Mouse (Mus musculus) kidney, postnatal 36 days (tissue): ENCODE measurements around the gene Hoxd10.

ENCODE experiments used
- DNase-seq, 2 experiments: peaks; one replicate each; pipeline ENCODE4 v3.0.0; 2021 to 2022; ENCODE audit warnings: mixed read lengths in 2 of 2

The Hoxd10 gene

GRCm38 (mm10) chr2:74667191-74667841 lies 24.4 kb upstream of the Hoxd10 start:
- no peak for DNase-seq

- no peak for DNase-seq
Observed at GRCm38 (mm10) chr2:74667842-74668357, 23.8 kb upstream of the Hoxd10 start, which contains the start of gene Hoxd13. TSS of gene Hoxd13 (plus strand) at chr2:74668310.

DNA sequence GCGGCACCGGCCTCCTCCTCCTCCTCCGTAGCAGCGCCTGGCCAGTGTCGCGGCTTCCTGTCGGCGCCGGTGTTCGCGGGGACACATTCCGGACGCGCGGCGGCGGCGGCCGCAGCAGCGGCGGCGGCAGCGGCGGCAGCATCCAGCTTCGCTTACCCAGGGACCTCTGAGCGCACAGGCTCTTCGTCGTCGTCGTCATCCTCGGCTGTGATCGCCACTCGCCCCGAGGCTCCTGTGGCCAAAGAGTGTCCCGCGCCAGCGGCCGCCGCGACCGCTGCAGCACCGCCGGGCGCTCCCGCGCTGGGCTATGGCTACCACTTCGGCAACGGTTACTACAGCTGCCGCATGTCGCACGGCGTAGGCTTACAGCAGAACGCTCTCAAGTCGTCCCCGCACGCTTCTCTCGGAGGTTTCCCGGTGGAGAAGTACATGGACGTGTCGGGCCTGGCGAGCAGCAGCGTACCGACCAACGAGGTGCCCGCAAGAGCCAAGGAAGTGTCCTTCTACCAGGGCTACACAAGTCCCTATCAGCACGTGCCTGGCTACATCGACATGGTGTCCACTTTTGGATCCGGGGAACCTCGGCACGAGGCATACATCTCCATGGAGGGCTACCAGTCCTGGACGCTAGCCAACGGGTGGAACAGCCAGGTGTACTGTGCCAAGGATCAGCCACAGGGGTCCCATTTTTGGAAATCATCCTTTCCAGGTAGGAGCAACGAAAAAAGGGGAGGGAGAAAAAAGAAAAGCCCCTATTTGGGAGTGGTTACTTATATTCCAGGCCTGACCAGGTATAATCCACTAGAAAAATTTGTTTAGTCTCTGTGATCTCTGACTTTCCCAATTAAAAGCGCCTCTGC lies 23.1 kb upstream of the Hoxd10 start:
- no peak for DNase-seq

- no peak for DNase-seq
Observed at GRCm38 (mm10) chr2:74669230-74669578, 22.5 kb upstream of the Hoxd10 start.

- no peak for DNase-seq
Observed at GRCm38 (mm10) chr2:74669650-74670235, 22.0 kb upstream of the Hoxd10 start.

DNA sequence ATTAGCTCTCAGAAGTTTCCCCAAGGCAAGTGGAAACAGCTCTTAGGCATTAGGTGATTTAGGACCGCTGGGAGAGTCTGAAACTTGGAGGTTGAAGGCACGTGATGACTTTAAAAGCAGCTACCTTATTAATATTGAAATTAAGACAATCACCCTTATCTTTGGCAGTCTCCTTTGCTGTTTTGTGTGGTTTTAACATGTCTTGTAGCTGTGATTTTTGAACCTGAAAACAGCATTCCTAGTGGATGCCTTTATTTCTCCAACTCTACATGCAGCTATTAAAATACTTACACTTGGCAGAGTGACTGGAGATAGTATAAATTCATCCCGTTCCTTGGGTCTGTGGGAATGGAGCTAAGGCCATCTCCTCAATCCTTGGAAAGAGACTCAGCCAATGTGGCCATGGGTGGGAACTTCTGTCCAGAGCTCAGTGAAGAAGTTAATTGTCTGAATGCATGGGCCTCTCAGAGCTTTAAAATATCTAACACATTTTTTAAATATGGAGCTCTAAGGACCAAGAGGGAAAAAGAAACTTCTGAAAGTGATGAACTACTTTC lies 21.0 kb upstream of the Hoxd10 start:
- no peak for DNase-seq

GRCm38 (mm10) chr2:74671847-74672246 lies 19.9 kb upstream of the Hoxd10 start:
- DNase-seq = no peak

DNA sequence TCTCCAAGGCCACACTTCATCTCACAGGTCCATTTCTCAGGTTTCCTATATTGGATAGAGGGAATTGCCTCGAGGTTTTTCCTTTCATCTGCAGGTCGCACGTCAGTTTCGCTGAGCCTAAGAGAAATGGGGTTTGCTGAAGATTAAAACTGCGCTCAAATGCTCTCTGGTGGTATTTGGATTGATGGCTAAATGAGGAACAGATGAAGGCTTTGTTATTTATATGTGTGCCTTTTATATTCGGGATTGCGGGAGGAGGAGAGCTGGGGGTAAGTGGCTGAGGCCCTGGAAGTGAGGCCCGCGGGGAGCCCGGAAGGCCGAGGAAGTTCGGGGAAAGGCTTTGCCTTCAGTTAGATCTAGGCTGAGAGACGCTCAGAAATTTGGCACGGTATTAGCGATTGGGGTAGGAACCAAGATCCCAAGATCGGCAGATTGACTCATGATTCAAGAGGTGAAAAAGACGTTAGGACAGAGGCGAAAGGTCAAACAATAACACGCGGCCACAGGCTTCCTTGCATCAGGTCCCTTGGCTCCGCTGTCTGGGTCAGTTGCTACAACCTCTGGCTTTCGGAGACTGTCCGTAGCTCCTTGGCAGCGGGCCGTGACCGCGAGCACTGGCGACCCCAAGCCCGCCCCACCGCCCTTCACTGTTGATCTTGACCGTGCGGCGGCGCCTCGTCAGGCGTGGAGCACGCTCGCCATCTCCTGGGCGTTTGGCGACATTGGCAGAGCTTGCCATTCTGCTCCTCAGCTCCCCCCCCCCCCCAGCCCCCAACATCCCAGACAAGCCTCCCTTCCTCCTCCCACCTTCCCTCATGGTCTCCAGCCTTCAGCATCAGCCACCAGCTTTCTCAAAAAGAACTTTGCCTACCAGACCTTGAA lies 19.0 kb upstream of the Hoxd10 start:
- DNase-seq = peak in 1 of 2 experiments; percentile 81

DNA sequence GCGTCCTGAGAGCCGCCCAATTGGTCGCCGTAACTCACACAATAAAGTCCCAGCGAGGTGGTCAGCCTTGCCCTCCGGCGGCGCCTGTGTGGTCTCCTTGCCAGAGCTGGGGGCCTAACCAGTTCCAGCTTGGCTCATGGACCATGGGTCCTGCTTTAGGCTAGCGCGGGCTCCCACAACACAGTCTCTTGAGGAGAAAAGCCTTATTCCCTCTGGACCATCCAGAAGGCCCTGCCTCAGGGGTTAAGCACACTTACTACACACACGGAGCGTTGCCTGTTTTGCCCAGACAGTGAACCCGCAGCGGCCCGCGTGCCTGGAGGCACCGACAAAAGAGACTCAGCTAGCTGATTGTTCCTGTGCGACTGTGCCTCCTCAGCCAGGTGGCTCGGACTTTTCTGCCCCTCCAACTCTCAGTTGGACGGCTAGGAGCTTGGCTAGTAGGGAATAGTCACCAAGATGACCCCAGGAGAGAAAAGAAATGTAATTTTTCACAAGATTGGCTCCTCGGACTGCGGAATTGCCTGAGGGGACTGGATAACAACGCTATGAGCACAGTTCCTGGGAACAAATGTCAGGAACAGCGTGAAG lies 17.8 kb upstream of the Hoxd10 start:
- no peak for DNase-seq

DNA sequence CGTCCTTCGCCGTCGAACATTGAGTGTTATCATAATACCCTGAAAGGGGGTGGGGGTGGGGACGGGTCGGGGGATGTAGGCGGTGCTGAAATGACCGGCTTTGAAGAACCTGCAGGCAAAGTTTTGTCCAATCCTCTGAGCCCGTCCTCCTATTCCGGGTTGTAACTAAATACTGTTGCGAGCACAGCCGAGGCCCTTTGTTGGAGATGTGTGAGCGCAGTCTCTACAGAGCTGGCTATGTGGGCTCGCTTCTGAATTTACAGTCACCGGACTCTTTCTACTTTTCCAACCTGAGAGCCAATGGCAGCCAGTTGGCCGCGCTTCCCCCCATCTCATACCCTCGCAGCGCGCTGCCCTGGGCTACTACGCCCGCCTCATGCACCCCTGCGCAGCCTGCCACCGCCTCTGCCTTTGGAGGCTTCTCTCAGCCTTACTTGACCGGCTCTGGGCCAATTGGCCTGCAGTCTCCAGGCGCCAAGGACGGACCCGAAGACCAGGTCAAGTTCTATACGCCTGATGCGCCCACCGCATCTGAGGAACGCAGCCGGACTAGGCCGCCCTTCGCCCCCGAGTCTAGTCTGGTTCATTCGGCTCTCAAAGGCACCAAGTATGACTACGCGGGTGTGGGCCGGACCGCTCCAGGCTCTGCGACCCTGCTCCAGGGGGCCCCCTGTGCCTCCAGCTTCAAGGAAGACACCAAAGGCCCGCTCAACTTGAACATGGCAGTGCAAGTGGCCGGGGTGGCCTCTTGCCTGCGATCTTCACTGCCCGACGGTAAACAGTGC lies 16.7 kb upstream of the Hoxd10 start, which contains the start of gene Hoxd12:
Gene Hoxd12, plus strand, starts transcription at position 133 of the 785 bp plus-strand sequence.
- DNase-seq = no peak

DNA sequence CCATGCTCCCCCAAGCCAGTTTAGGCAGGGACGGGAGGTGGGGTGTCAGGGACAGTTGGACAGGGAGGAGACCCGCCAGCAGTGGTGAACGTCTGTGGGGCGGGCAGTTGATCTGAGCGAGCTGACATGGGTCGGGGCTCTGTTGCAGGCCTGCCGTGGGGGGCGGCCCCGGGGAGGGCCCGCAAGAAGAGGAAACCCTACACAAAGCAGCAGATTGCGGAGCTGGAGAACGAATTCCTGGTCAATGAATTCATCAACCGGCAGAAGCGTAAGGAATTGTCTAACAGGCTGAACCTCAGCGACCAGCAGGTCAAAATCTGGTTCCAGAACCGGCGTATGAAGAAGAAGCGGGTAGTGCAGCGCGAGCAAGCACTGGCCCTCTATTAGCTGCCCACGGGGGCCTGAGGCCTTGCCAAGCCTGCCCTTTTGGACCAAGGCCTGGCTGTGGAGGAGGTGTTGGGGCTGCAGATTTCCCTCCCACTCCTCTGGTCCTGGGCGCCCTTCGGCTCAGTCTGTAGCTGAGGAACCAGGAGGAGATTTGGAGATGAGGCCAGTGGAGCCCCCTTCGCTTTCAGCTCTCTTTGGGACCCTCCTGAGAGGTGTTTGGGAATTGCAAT lies 15.9 kb upstream of the Hoxd10 start:
- DNase-seq = no peak

DNA sequence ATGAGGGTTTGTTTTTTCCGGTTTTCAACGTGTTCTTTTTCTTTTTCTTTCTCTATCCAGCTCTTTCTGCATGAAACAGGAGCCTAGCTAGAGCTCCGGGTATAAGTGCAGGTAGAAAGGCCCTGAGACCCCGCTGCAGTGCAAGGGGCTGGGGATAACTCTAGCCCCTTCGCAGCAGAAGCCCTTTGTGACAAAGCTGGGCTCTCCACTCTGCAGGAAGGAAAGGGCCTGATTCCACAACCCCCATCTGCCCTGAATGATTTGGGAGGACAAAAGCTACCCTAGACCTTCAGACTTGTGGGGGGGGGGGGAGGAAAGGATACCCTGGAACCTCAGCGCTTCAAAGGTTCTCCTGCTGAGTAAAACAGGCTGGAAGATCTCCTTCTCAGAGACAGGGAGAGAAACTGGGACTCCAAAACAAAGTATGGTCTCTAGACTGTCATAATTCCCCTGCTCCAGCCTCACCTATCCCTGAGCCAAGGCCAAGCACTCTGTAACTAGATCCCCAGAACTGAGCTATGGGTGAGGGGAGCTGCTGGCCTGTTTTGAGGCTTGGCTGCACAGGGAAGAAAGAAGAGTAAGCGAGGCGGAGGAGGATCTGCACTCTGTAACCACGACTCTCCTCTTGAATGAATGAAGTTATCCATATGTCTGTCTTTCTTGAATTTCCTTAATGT lies 15.2 kb upstream of the Hoxd10 start:
- DNase-seq = no peak

DNA sequence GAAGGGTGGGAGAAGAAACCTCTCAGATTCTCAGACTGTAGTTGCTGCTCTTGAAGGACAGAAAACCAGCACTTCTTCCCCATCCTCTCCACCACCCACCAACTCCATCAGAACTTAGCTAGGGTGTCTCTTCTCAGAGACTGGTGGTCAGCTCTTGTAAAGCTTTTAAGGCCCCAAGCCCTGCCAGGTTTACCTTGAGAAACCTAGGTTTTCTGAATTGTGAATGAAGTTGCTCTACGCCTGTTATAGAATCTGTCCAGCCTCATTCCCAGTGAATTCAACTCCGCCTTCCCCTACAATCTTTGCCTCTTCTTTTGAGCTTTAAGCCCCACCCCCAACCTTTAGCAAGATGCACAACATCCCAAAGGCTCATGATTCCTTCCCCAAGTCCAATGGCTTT lies 14.6 kb upstream of the Hoxd10 start:
- no peak for DNase-seq

DNA sequence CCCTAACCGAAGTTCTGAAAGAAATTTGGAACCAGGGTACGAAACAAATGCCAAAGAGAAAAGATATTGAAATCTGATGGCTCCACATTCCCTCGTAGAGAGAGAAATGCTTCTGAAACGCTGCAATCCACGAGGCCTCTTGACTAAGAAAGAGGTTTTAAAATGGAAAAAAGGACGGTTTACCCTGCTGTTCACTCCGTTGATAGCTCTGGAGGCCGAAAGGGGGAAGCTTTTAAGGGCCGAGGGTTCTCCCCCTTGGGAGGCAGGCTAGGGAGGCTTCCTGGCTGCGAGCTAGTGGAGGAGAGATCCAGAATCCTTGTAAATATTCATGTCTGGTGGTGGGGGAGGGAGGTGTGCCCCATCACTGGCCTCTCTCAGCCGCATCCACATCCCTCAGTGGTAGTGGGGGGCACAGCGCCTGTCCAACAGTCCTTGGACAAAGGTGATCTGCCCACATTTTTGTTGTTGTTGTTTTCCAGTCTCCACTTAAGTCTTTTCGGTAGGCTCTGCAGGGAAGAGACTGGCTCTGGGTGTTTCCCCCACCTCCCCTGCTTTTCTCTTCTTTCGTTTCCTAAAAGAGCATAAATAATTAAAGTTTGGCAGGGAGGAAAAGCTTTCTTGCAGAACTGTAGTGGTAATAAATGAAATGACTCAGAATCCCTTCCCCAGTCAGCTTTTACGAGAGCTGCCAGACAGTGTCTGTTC lies 12.7 kb upstream of the Hoxd10 start, which contains the start of gene Hoxd11:
Gene Hoxd11, plus strand, starts transcription at position 667 of the 705 bp plus-strand sequence.
- DNase-seq = no peak

GRCm38 (mm10) chr2:74679596-74679971 lies 12.1 kb upstream of the Hoxd10 start:
- DNase-seq = no peak

DNA sequence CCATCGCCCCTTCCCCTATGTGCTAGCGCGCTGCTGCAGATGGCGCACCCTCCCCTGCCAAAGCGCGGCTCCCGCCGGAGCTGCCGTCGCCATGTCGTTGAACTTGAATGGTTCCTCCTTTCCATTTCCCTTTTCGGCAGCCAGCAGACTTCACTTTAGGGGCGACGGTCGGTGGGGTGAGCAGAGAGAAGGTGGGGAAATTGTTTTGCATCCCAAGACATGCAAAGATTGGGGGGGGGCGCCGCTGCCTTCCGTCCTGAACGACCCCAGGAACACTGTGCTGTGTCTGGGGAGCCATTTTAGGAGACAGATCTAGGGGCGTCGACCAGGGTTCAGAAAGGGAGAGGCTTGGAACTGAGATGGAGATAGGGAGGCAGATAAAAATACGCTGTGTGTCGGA lies 11.7 kb upstream of the Hoxd10 start:
- DNase-seq = no peak

- no peak for DNase-seq
Observed at GRCm38 (mm10) chr2:74680561-74681398, 10.9 kb upstream of the Hoxd10 start.
